Mouse (Mus musculus) natural killer cell, adult 2 months (primary cell): ENCODE measurements around the gene Olfr372.
"Not testable (repeated sequence)": the region's sequence is repeated elsewhere in the genome, so short reads cannot be mapped to it uniquely, and the experiment has no call there.

Source experiments
- DNase-seq, 2 experiments: peaks; one replicate each; pipeline ENCODE4 v3.0.0; 2022; ENCODE audit warnings: low spot score in 2 of 2

Gene Olfr372

GRCm38 (mm10) chr8:72099377-72100103 lies 58.5 kb downstream of the Olfr372 start:
- DNase-seq: not testable (repeated sequence)

- peak in 1 of 2 experiments; percentile 15 for DNase-seq
Measured at GRCm38 (mm10) chr8:72105165-72105564, 64.1 kb downstream of the Olfr372 start.

DNA sequence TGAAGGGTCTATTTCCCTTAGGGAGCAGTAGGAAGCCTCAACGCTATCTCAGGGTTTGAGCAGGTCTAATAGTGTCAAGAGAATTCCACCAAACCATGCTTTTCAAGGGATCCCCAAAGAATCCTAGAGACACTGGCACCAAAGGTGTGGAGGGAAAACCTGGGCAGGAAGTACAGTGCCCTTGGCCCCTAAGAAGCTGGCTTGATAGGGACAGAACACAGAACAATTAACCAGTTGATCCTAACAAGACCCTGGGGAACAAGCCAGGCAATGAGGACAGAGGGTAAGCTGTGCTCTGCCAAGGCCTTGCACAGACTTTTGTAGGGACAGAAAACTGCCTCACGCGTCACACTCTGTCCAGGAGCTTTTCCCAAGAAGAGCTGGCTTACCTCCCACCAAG lies 65.7 kb downstream of the Olfr372 start, which contains the start of gene Olfr374:
Gene Olfr374 (plus strand): TSS at position 301 of the 400 bp plus-strand sequence.
- no peak for DNase-seq
